In genomic region chr4:136095490-136096105, GRCm38 (mm10) we compare ENCODE assay signal across 10 mouse cellular contexts. TPM values are rescaled to one million over a fixed set of nuclear protein-coding genes. Genes with fewer than 3 reads are reported as not detected.
DNase-seq lines count a peak whose midpoint lies in the region; ATAC-seq and TF ChIP-seq lines count a peak whose summit lies in the region.
"Had no signal": no experiment of that assay in that cellular context is flagged by ENCODE, and none has a peak within 500 bp of the region (broad histone marks: within the 10 kb centered on the region; RNA-seq: fewer than 3 reads in every experiment).

No protein-coding gene starts in this region.

- peak overlapping the region; percentile 44 for H3K9ac ChIP-seq in liver, adult 2 months (ENCODE audit: low read depth, low read length)
- H3K9ac ChIP-seq in liver, embryonic 11.5 days (ENCODE audit: low read depth, low read length) = no peak overlapping the region
- H3K9ac ChIP-seq: midbrain, embryonic 12.5 days had no signal

- no peaks in the 10 kb centered on the region for H3K79me2 ChIP-seq in liver, adult 2 months (ENCODE audit: control insufficient read depth, insufficient read depth, low read length)

- peak; percentile 97 for DNase-seq in liver, adult 2 months (ENCODE audit: extremely low read depth, low read depth, low spot score)
- DNase-seq in liver, embryonic 11.5 days (ENCODE audit: low spot score) = no peak
- peak; percentile 47 to 53 for DNase-seq in CD8-positive naive resting alpha-beta T cell, adult 2 months (ENCODE audit: low read depth in 2 of 2, low spot score in 2 of 2)
- DNase-seq in induced T-regulatory cell, adult 2 months (ENCODE audit: low read depth) = peak; percentile 73
- peak; percentile 63 to 79 for DNase-seq in thymus, adult 18-20 months
- DNase-seq in frontal cortex, adult 2 months (ENCODE audit: extremely low spot score in 1 of 2, low spot score in 1 of 2) = no peak
- DNase-seq in left cerebral cortex, postnatal 10 days (ENCODE audit: extremely low spot score in 1 of 2, low spot score in 2 of 2) = no peak
- DNase-seq in layer of hippocampus, adult 11-12 months (ENCODE audit: low spot score) = no peak
- DNase-seq: kidney, postnatal 25 days had no signal

- no peak overlapping the region for H3K4me3 ChIP-seq in liver, adult 2 months (ENCODE audit: insufficient read depth, low read depth, low read length)
- H3K4me3 ChIP-seq in liver, embryonic 11.5 days (ENCODE audit: low read depth, low read length) = no peak overlapping the region
- H3K4me3 ChIP-seq: midbrain, embryonic 12.5 days had no signal

- H3K27ac ChIP-seq in liver, adult 2 months (replicated peaks; ENCODE audit: insufficient read depth, low read depth, low read length) = peak overlapping the region; percentile 70
- no peak overlapping the region for H3K27ac ChIP-seq in liver, embryonic 11.5 days (ENCODE audit: low read depth, low read length)

- H3K9me3 ChIP-seq in liver, embryonic 11.5 days (ENCODE audit: control insufficient read depth, low read length) = no peaks in the 10 kb centered on the region

- no peak overlapping the region for H3K4me2 ChIP-seq in liver, embryonic 11.5 days
- H3K4me2 ChIP-seq: midbrain, embryonic 12.5 days had no signal

- H3K4me1 ChIP-seq in liver, adult 2 months (ENCODE audit: control insufficient read depth, insufficient read depth, low read length) = peaks cover 14% of the 10 kb centered on the region
- H3K4me1 ChIP-seq in liver, embryonic 11.5 days (replicated peaks; ENCODE audit: control insufficient read depth, insufficient read depth, low read length) = no peaks in the 10 kb centered on the region

- ATAC-seq in liver, embryonic 11.5 days (replicated peaks; ENCODE audit: low FRiP score) = no peak

- no peaks in the 10 kb centered on the region for H3K36me3 ChIP-seq in liver, adult 2 months (ENCODE audit: control insufficient read depth, insufficient read depth, low read length)
- H3K36me3 ChIP-seq in liver, embryonic 11.5 days (ENCODE audit: control insufficient read depth, insufficient read depth, low read length) = no peaks in the 10 kb centered on the region
- H3K36me3 ChIP-seq: midbrain, embryonic 12.5 days had no signal

- intact Hi-C loops in left cerebral cortex, postnatal 10 days (cut with DNase I) = no loop called here

- no peak for TF ChIP-seq CTCF in liver, adult 2 months (IDR thresholded peaks at IDR 0.05; ENCODE audit: low read depth, low read length)

- no peaks in the 10 kb centered on the region for H3K27me3 ChIP-seq in liver, adult 2 months (ENCODE audit: control insufficient read depth, insufficient read depth, low read length)
- H3K27me3 ChIP-seq in liver, embryonic 11.5 days (replicated peaks; ENCODE audit: control insufficient read depth, insufficient read depth, low read length) = no peaks in the 10 kb centered on the region

- no peak for TF ChIP-seq POLR2A in liver, adult 2 months (IDR thresholded peaks at IDR 0.05; ENCODE audit: extremely low read depth, insufficient read depth, low read length)

- 60% methylated on average over 9 of the region's 9 CpGs for WGBS in liver, adult 2 months
- 69% methylated on average over 9 of the region's 9 CpGs for WGBS in liver, embryonic 11.5 days

RNA-seq across cellular contexts. Expression of gene Rpl11, which starts 42.4 kb away (rescaled TPM):
- total RNA-seq in liver, adult 2 months (2014; rRNA removed) = 474 and 504 TPM in 2 replicates
- polyA plus RNA-seq in liver, adult 2 months (2012; rRNA removed) = 162 and 170 TPM in 2 replicates
- polyA plus RNA-seq in liver, embryonic 11.5 days (2014; fragmentation: Nextera tagmentation; extraction: Ambion mirVana) = 567 and 611 TPM in 2 replicates
- polyA plus RNA-seq in frontal cortex, adult 2 months (2012; rRNA removed) = 507 and 512 TPM in 2 replicates
- total RNA-seq in left cerebral cortex, postnatal 10 days (2021) = 100 to 1,000 TPM; 262 to 295 TPM

RNA-seq across cellular contexts. Expression of gene Id3, which starts 47.7 kb away (rescaled TPM):
- 33.2 and 47.4 TPM in 2 replicates for total RNA-seq in liver, adult 2 months (2014; rRNA removed)
- polyA plus RNA-seq in liver, adult 2 months (2012; rRNA removed) = 181 and 274 TPM in 2 replicates
- 191 and 200 TPM in 2 replicates for polyA plus RNA-seq in liver, embryonic 11.5 days (2014; fragmentation: Nextera tagmentation; extraction: Ambion mirVana)
- polyA plus RNA-seq in frontal cortex, adult 2 months (2012; rRNA removed) = 90.0 and 90.1 TPM in 2 replicates
- 10 to 100 TPM; 37.3 to 54.8 TPM for total RNA-seq in left cerebral cortex, postnatal 10 days (2021)

Comparison
In these comparisons a context has a peak if more than half of its experiments do, and no peak if none do; other contexts are left out.
1. DNase-seq: peak in liver, adult 2 months (single experiment), CD8-positive naive resting alpha-beta T cell, adult 2 months (2 of 2), induced T-regulatory cell, adult 2 months (single experiment) and thymus, adult 18-20 months (2 of 2); none in liver, embryonic 11.5 days (single experiment), frontal cortex, adult 2 months (0 of 2), left cerebral cortex, postnatal 10 days (0 of 2) and layer of hippocampus, adult 11-12 months (single experiment).